22 mouse cellular contexts compared by ENCODE assay signal in genomic region chr11:29884355-29884754, GRCm38 (mm10).
"Had no signal": no experiment of that assay in that cellular context is flagged by ENCODE, and none has a peak within 500 bp of the region (broad histone marks: within the 10 kb centered on the region; RNA-seq: fewer than 3 reads in every experiment).

No protein-coding gene starts in this region.

- H3K27ac ChIP-seq: layer of hippocampus, adult 2 months; limb, embryonic 12.5 days; limb, embryonic 15.5 days; liver, embryonic 14.5 days; midbrain, embryonic 10.5 days; neural tube, embryonic 12.5 days; neural tube, embryonic 15.5 days; stomach, embryonic 15.5 days had no signal

- H3K4me3 ChIP-seq: layer of hippocampus, adult 2 months; limb, embryonic 12.5 days; limb, embryonic 15.5 days; megakaryocyte, embryonic 14.5 days; midbrain, embryonic 10.5 days; neural tube, embryonic 12.5 days; neural tube, embryonic 15.5 days; stomach, embryonic 15.5 days had no signal

- DNase-seq: kidney, adult 18-20 months; kidney, adult 9 months; kidney, postnatal 14 days; left cerebral cortex, postnatal 4 days; liver, postnatal 0 days; lung, embryonic 14.5 days; midbrain, embryonic 14.5 days; right cerebral cortex, adult 18-20 months; right cerebral cortex, postnatal 14 days; right cerebral cortex, postnatal 4 days; spleen, adult 18-20 months; thymus, postnatal 36 days had no signal

- H3K36me3 ChIP-seq: limb, embryonic 12.5 days; limb, embryonic 15.5 days; midbrain, embryonic 10.5 days; neural tube, embryonic 12.5 days; neural tube, embryonic 15.5 days; stomach, embryonic 15.5 days had no signal

- H3K4me1 ChIP-seq: limb, embryonic 12.5 days; limb, embryonic 15.5 days; neural tube, embryonic 12.5 days; neural tube, embryonic 15.5 days; stomach, embryonic 15.5 days had no signal

- H3K4me2 ChIP-seq: limb, embryonic 12.5 days; limb, embryonic 15.5 days; liver, embryonic 11.5 days; lung, embryonic 14.5 days; neural tube, embryonic 12.5 days; neural tube, embryonic 15.5 days; stomach, embryonic 15.5 days had no signal

- H3K27me3 ChIP-seq: limb, embryonic 12.5 days; limb, embryonic 15.5 days; megakaryocyte, embryonic 14.5 days; neural tube, embryonic 12.5 days; neural tube, embryonic 15.5 days; stomach, embryonic 15.5 days had no signal
